Mouse (Mus musculus) G1E (cell line): ENCODE data around the gene Pde4d. TPM values are rescaled to one million over a fixed set of nuclear protein-coding genes. Genes with fewer than 3 reads are reported as not detected.

Experiments used
- ATAC-seq: 2 replicates; pipeline ENCODE4 v1.8.0; 2016; ENCODE audit warnings: mild to moderate bottlenecking; ENCODE audit not compliant: insufficient number of reproducible peaks, poor library complexity, low FRiP score, severe bottlenecking; ENCODE audit errors: extremely low read depth
- DNase-seq: peaks from one replicate; pipeline ENCODE4 v3.0.0; 2012; ENCODE audit warnings: low spot score
- H3K27me3 ChIP-seq: 2 replicates; pipeline ENCODE4 v1.6.1; 2012; ENCODE audit warnings: mild to moderate bottlenecking, low read length, inconsistent platforms; ENCODE audit not compliant: insufficient read depth
- H3K36me3 ChIP-seq: replicated peaks from 2 replicates; pipeline ENCODE3; 2012; ENCODE audit warnings: mild to moderate bottlenecking, inconsistent platforms
- H3K4me1 ChIP-seq: 2 replicates; pipeline ENCODE4 v1.6.1; 2012; ENCODE audit warnings: low read depth, low read length, inconsistent platforms, mixed read lengths; ENCODE audit not compliant: insufficient read depth
- H3K4me3 ChIP-seq: 2 replicates; pipeline ENCODE4 v1.5.1; 2012; ENCODE audit warnings: low read depth, mild to moderate bottlenecking, inconsistent platforms, low read length, moderate library complexity, mixed read lengths
- H3K9me3 ChIP-seq: replicated peaks from 2 replicates; pipeline ENCODE4 v1.6.1; 2012; ENCODE audit warnings: inconsistent platforms
- CTCF ChIP-seq: IDR thresholded peaks from 2 replicates; pipeline ENCODE4 v1.5.1; 2012; ENCODE audit warnings: low read depth, low read length, inconsistent platforms, mixed read lengths
- GATA1 ChIP-seq: IDR thresholded peaks from 2 replicates; pipeline ENCODE4 v1.6.1; 2012; ENCODE audit warnings: borderline replicate concordance, low read length, inconsistent platforms, mixed read lengths
- GATA2 ChIP-seq: IDR thresholded peaks from 2 replicates; pipeline ENCODE4 v1.6.1; 2012; ENCODE audit warnings: low read depth, low read length, inconsistent platforms, borderline replicate concordance
- POLR2AphosphoS5 ChIP-seq: IDR thresholded peaks from 2 replicates; pipeline ENCODE4 v1.6.1; 2012; ENCODE audit warnings: low read depth, low read length, inconsistent platforms; ENCODE audit not compliant: insufficient replicate concordance
- TAL1 ChIP-seq: conservative IDR thresholded peaks from 2 replicates; pipeline ENCODE4 v1.6.1; 2012; ENCODE audit warnings: low read depth, low read length, inconsistent platforms, mixed read lengths
- polyA plus RNA-seq: library from polyadenylated mRNA; stranded (reverse); fragments of >175 nt; gene quantifications from 2 replicates; pipeline ENCODE4 v1.2.3, GENCODE M21; 2012
- total RNA-seq, 2 experiments: library from RNA; stranded (forward) in 1 of 2; stranded (reverse) in 1 of 2; fragments of 200-1000 nt in 1 of 2; fragments of >200 nt in 1 of 2; fragmentation: Nextera tagmentation in 1 of 2; gene quantifications; 2 replicates each; pipeline ENCODE4 v1.2.3; 2014 to 2017

Pde4d gene
- total and polyA plus RNA-seq, 3 experiments = 8.2 to 124 (median 22.6) TPM

GRCm38 (mm10) chr13:109624772-109625349 lies 1175.1 kb downstream of the Pde4d start:
- no peaks in the 10 kb centered on the region for H3K36me3 ChIP-seq
- DNase-seq (no peak), ATAC-seq (no peak)
- peaks cover 24% of the 10 kb centered on the region for H3K4me1 ChIP-seq
- no peaks in the 10 kb centered on the region for H3K9me3 ChIP-seq
- no peak for TF ChIP-seq GATA2
- no peak for TF ChIP-seq TAL1
- TF ChIP-seq GATA1 = no peak
- no peak for TF ChIP-seq CTCF
- TF ChIP-seq POLR2AphosphoS5 = no peak
- no peaks in the 10 kb centered on the region for H3K27me3 ChIP-seq
- no peak overlapping the region for H3K4me3 ChIP-seq

- Histone ChIP-seq H3K4me3 (no peak overlapping the region), H3K27me3 (no peaks in the 10 kb centered on the region), H3K36me3 (no peaks in the 10 kb centered on the region), H3K9me3 (no peaks in the 10 kb centered on the region), H3K4me1 (peaks cover 25% of the 10 kb centered on the region)
- DNase-seq (no peak), ATAC-seq (no peak; the same call in 1 of the 2 replicates)
- TF ChIP-seq CTCF (no peak), GATA1 (no peak), TAL1 (no peak), GATA2 (no peak), POLR2AphosphoS5 (no peak)
Measured at GRCm38 (mm10) chr13:109625466-109626129, 1175.8 kb downstream of the Pde4d start.

DNA sequence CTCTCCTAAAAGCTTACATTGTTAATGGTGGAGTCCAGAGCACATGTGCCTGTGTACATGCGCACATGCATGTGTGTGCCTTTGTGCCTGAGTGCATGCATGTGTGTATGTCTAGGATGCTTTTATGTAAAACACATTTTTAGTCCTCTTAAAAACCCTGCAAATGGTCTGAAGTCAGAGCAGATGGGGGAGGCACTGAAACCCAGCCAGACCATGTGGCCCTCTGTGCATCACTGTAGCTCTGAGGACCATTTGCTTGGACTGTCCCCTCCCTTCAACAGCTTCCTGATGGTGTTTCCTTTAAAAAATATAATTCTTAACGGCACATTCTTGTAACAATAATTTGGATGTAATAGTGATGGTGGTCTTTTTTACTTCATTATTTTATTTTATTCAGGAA lies 1177.5 kb downstream of the Pde4d start:
- DNase-seq = no peak
- ATAC-seq = no peak
- H3K27me3 ChIP-seq = no peaks in the 10 kb centered on the region
- H3K9me3 ChIP-seq = no peaks in the 10 kb centered on the region
- H3K36me3 ChIP-seq = no peaks in the 10 kb centered on the region
- TF ChIP-seq GATA2 (no peak), GATA1 (no peak), CTCF (no peak), TAL1 (no peak), POLR2AphosphoS5 (no peak)
- no peak overlapping the region for H3K4me3 ChIP-seq
- H3K4me1 ChIP-seq = peaks cover 22% of the 10 kb centered on the region

DNA sequence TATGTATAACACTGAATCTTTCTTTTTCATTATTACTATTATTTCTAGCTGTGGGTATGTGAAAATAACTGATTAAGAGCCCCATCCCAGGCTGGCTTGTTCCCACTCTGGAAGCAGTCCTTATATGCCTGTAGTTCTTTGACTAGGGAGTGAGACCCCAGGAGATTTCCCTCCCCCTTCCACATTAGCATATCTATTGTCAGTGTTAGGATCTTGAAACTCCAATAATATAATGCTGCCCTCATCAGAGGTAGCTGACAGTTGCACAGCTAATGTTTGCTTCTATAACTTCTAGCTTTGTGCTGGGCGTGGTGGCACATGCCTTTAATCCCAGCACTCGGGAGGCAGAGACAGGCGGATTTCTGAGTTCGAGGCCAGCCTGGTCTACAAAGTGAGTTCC lies 1178.9 kb downstream of the Pde4d start:
- no peak for TF ChIP-seq GATA1
- TF ChIP-seq GATA2 = no peak
- no peak overlapping the region for H3K4me3 ChIP-seq
- peaks cover 26% of the 10 kb centered on the region for H3K4me1 ChIP-seq
- H3K9me3 ChIP-seq = no peaks in the 10 kb centered on the region
- no peaks in the 10 kb centered on the region for H3K36me3 ChIP-seq
- H3K27me3 ChIP-seq = no peaks in the 10 kb centered on the region
- DNase-seq (no peak), ATAC-seq (no peak)

DNA sequence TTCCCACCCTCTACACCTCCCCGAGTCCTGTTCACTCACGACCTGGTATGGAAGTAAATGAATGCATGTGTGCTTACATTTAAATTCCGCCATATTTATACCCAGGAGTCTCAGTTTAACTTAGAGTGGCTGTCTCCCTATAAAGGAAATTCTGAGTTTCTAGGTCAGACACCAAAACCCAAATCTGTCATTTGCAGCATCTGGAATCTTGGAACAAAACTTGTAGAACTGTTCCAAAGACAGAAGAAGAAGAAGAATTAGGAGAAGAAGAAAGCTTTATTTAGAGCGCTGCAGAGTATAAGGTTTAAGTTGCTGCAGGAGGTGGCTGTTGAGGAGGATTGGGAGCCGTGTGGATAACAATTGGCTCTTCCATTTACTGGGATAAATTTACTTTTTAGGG lies 1179.5 kb downstream of the Pde4d start:
- Histone ChIP-seq H3K4me3 (no peak overlapping the region), H3K9me3 (no peaks in the 10 kb centered on the region), H3K27me3 (no peaks in the 10 kb centered on the region), H3K36me3 (no peaks in the 10 kb centered on the region), H3K4me1 (peaks cover 29% of the 10 kb centered on the region)
- TF ChIP-seq GATA2 = no peak
- TF ChIP-seq CTCF = no peak
- no peak for TF ChIP-seq TAL1
- ATAC-seq (no peak), DNase-seq (no peak)

GRCm38 (mm10) chr13:109631399-109632026 lies 1181.8 kb downstream of the Pde4d start:
- Histone ChIP-seq H3K27me3 (no peaks in the 10 kb centered on the region), H3K4me3 (no peak overlapping the region), H3K9me3 (no peaks in the 10 kb centered on the region), H3K36me3 (no peaks in the 10 kb centered on the region), H3K4me1 (peaks cover 31% of the 10 kb centered on the region)
- ATAC-seq (no peak), DNase-seq (no peak)
- TF ChIP-seq GATA1 (no peak), TAL1 (no peak), GATA2 (no peak), POLR2AphosphoS5 (no peak), CTCF (no peak)
